Mouse (Mus musculus): ENCODE data around the gene Azi2. TPM values are rescaled to one million over a fixed set of nuclear protein-coding genes. Genes with fewer than 3 reads are reported as not detected.

Gene Azi2
- polyA plus RNA-seq, 1 experiment from 2014 or later = 54.2 TPM

GRCm38 (mm10) chr9:118101802-118102201 is 61.5 kb downstream of the Azi2 start:
- Histone ChIP-seq H3K36me3 (replicated peaks) (no peaks in the 10 kb centered on the region), H3K27me3 (ENCODE audit: poor library complexity, severe bottlenecking) (peaks cover 5% of the 10 kb centered on the region), H3K27ac (no peak overlapping the region), H3K4me3 (no peak overlapping the region), H3K4me1 (peaks cover 6% of the 10 kb centered on the region; the same call in 1 of the 2 replicates), H3K9me3 (no peaks in the 10 kb centered on the region)
- DNase-seq (ENCODE audit: extremely low spot score, low spot score) = no peak
- WGBS = 98% methylated on average over 2 of the region's 2 CpGs

DNA sequence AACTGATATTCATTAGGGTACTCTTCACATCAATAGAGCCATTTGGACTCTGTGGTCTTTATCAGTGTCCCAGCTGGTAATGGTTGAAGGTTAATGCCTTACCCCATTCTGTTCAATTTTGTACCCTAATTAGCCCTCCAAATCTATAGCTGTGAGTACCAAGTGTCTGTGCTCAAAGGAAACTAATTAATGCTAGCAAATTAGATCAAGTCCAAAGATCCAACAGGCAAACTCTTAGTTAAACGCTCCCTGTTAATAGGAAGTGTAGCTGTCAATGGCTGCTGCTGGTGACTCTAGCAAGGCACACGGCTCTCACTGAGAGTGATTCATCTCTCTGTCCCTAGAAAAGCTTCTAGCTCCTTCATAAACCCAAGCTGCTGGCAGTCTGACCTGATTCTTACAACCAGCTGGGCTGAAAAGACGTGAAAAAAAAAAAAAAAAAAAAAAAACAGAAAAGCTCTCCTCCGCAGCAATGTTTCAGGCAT is 68.3 kb downstream of the Azi2 start:
- no peaks in the 10 kb centered on the region for H3K9me3 ChIP-seq
- DNase-seq (ENCODE audit: extremely low spot score, low spot score) = no peak
- no peak overlapping the region for H3K4me3 ChIP-seq
- H3K4me1 ChIP-seq = peaks cover 26% of the 10 kb centered on the region
- WGBS = 46% methylated on average over 4 of the region's 4 CpGs
- H3K27me3 ChIP-seq (ENCODE audit: poor library complexity, severe bottlenecking) = peaks cover 26% of the 10 kb centered on the region
- no peak overlapping the region for H3K27ac ChIP-seq
- no peaks in the 10 kb centered on the region; the same call in 1 of the 2 replicates for H3K36me3 ChIP-seq (replicated peaks)

- H3K4me1 ChIP-seq = peaks cover 26% of the 10 kb centered on the region
- no peak overlapping the region for H3K27ac ChIP-seq
- 89% methylated on average over 7 of the region's 7 CpGs for WGBS
- H3K36me3 ChIP-seq (replicated peaks) = peaks cover 2% of the 10 kb centered on the region
- no peaks in the 10 kb centered on the region for H3K9me3 ChIP-seq
- H3K4me3 ChIP-seq = no peak overlapping the region
- no peak for DNase-seq (ENCODE audit: extremely low spot score, low spot score)
- peaks cover 26% of the 10 kb centered on the region for H3K27me3 ChIP-seq (ENCODE audit: poor library complexity, severe bottlenecking)
Observed at GRCm38 (mm10) chr9:118109697-118110359, 69.5 kb downstream of the Azi2 start.

GRCm38 (mm10) chr9:118110360-118110710 is 70.0 kb downstream of the Azi2 start:
- Histone ChIP-seq H3K4me3 (no peak overlapping the region), H3K27me3 (ENCODE audit: poor library complexity, severe bottlenecking) (peaks cover 26% of the 10 kb centered on the region), H3K27ac (no peak overlapping the region), H3K36me3 (replicated peaks) (peaks cover 2% of the 10 kb centered on the region), H3K9me3 (no peaks in the 10 kb centered on the region), H3K4me1 (peaks cover 26% of the 10 kb centered on the region)
- WGBS = 84% methylated on average over 2 of the region's 2 CpGs
- no peak for DNase-seq (ENCODE audit: extremely low spot score, low spot score)

Small RNA genes within 50 kb of the gene (microRNA-seq; reads per million reads assigned to microRNA genes)
- gene Gm22008 = not detected

Other genes starting within 250 kb of the Azi2 start
- 30.9 and 32.1 TPM in 2 replicates for gene Cmc1, start 109.7 kb downstream of the Azi2 start, polyA plus RNA-seq (2016; fragmentation: Nextera tagmentation; extraction: Ambion mirVana)